Mouse (Mus musculus): ENCODE measurements around the gene Tmem223. TPM values are rescaled to one million over a fixed set of nuclear protein-coding genes. Genes with fewer than 3 reads are reported as not detected.

The Tmem223 gene
- polyA plus RNA-seq (2012; rRNA removed) = 50.0 and 53.2 TPM in 2 replicates

GRCm38 (mm10) chr19:8770567-8771270 is at the start of gene Tmem223:
TSS of gene Tmem223 (plus strand) at chr19:8770996.

DNA sequence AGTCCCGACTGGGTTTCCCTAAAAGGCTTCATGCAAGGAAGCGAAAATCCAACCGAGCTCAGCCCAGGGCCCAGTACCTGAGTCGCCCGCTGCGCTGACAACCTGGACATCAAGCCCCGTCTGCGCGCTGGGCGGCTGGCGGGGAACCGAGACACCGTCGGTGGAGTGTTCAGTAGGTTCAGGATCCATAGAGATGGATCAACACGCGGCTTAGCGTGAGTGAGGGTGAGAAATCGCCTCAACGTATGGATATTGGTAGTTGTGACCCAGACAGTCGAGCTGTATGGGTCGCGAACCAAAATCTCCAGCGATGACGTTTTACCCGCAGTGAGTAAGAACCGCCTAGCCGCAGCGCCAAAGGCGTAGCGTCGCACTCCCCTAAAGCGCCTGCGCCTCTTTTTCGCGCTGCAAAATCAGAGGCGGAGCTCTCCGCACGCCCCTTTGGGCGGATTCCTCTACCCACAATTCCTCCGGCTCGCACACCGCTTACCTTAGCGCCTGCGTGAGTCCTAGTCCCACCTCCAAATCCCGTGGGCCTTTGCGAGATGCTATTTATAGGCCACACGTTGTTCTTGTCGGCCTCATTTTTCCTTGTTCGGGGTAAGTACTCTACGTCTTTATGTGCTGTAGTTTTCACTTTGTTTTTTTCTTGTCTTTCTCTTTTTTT is 47.8 kb upstream of the Tmem223 start, which contains the start of gene Slc3a2:
Gene Slc3a2, minus strand, starts transcription at position 463 of the 667 bp plus-strand sequence.

DNA sequence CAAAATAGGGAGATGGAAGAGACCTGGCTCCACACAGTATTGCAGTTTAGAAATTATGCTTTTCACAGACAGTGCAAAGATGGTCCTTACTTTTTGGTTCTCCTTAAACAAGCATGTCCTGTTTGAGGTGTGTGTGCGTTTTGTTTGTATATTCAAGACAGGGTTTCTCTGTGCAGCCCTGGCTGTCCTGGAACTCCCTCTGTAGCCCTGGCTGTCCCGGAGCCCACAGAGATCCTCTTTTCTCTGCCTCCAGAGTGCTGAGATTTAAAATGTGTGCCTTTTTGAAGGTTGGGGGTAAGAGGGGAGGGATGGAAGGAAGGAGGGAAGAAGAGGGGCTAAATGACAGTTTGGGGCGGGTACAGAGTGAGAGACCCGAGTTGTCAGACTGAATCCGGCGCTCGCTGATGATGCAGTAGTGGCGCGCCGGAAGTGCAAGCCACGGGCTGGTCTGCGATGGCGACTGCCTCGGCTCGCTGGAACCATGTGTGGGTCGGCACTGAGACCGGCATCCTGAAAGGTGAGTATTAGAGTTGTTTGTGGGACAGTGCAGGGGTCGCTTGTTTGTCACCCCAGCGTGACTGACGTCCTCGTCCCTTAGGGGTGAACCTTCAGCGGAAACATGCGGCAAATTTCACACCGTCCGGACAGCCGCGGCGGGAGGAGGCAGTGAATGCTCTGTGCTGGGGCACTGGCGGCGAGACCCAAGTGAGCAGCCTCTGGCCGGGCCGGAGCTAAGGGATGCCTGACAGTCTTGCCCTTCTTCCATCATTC is 35.2 kb upstream of the Tmem223 start, which contains the start of gene Wdr74:
Gene Wdr74, plus strand, starts transcription at position 439 of the 771 bp plus-strand sequence.

GRCm38 (mm10) chr19:8740603-8741002 is 30.2 kb upstream of the Tmem223 start, which contains the start of gene 1700092M07Rik:
TSS of gene 1700092M07Rik (plus strand) at chr19:8740718.

GRCm38 (mm10) chr19:8741243-8741869 is 29.4 kb upstream of the Tmem223 start, which contains the start of gene Stx5a:
TSS of gene Stx5a (plus strand) at chr19:8741413.

GRCm38 (mm10) chr19:8756635-8757387 is 14.0 kb upstream of the Tmem223 start, which contains the start of gene Nxf1:
TSS of gene Nxf1 (plus strand) at chr19:8757073.

GRCm38 (mm10) chr19:8774086-8774835 is 3.5 kb downstream of the Tmem223 start, which contains the start of gene Tmem179b:
TSS of gene Tmem179b (minus strand) at chr19:8774467.

DNA sequence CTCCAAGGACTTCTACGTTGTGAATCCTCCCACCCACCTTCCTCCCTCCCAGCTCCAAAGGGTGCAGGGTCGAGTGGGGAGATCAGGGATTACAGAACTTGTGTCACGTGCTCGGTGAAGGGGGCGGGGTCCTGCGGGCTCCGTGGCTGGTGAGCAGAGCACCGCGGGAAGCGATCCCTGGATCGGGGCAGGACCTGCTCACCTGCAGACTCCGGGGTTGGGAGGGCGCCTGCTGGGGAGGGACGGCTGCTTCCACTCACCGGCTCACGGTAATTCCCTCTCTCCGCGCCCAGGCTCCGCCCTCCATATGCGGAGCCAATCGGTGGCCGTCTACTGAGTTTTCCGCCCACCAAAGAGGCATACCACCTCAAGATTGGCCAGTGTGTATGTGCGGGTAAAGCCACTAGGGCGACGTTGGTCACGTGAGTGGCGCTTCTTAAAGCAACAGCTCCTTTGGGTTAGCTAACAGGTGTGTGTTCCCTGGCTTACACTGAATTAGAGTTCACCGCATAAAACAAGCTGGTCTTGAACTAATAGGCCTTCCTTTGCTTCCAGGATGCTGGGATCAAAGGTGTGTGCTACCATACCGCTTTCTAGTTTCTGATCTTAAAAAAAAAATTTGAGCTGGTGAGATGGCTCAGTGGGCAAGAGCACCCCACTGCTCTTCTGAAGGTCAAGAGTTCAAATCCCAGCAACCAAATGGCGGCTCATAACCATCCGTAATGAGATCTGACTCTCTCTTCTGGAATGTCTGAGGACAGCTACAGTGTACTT is 15.4 kb downstream of the Tmem223 start, which contains the start of gene Taf6l:
Gene Taf6l, minus strand, starts transcription at position 410 of the 774 bp plus-strand sequence.

GRCm38 (mm10) chr19:8798264-8798946 is 27.6 kb downstream of the Tmem223 start, which contains the start of gene Polr2g:
TSS of gene Polr2g (minus strand) at chr19:8798577.

GRCm38 (mm10) chr19:8802130-8802821 is 31.5 kb downstream of the Tmem223 start, which contains the start of gene Zbtb3:
TSS of gene Zbtb3 (plus strand) at chr19:8802555.

DNA sequence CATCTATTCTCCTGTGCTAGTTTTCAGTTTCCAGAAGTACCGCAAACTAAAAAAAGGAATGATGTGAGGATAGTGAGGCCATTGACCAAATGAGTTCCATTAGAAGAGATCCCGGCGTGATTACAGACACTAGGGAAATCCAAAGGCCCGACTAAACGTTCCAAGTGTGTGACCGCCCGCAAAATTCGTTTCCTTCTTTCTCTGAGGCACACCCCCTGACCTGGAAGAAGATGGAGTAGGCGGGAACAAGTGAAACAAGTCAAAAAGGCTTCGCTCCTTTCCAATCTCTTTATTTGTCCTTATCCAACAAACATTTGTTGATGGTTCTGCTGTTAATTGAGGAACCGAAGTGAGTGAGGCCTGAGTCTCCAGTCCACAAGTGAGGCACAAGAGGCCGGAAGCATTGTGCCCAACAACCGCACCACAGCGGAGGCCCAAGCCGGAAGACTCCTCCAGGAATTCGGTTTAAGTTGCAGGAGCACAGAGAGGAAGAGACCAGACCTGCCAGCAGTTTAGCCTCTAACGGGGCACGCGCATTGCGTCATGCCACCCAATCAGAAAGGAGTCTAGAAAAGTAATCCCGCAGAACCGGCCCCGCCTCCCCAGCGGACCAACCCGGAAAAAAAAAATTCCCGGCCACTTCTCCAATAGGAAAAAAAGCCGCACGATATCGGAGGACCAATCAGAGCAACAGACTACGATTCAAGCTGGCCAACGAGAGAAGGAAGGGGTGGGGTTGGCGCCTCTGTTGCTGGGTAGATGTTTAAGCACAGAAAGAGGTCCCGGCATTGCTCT is 48.2 kb downstream of the Tmem223 start, which contains the start of gene Ttc9c:
Gene Ttc9c, minus strand, starts transcription at position 533 of the 795 bp plus-strand sequence.

DNA sequence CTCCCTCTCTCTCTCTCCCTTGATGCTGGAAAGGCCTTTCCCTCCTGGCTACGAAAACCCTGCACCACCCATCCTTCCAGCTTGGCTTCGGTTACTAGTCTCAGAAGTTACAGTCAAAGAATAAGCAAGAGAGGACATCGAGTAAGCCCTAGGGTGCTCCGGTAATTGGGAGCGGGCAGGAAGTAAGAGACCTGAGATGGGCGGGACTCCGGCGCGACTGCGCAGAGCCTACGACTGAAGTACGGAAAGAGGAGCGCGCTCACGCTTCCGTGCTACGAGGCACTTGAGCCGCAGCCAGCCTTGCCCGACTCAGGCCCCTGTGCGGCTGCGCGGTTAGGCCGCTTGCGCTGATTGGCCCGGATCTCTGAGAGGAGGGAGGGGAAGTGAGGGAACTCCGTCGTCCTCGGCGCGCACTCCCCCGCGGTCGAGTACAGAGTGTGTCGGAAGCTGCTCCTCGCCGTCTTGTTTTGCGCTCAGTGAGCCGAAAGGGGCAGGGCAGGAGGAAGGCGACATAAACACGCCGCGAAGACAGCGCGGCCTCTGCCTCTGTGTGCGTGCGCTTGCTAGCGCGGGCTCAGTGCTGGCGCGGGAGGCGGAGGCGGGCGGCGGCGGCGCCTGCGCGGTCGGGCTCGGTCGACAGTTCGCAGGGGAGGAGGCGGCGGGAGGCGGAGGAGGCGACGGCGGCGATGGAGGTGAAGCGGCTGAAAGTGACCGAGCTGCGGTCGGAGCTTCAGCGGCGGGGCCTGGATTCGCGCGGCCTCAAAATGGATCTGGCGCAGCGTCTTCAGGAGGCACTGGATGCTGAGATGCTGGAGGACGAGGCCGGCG is 49.0 kb downstream of the Tmem223 start, which contains the start of gene Hnrnpul2:
Gene Hnrnpul2, plus strand, starts transcription at position 415 of the 828 bp plus-strand sequence.

